Mouse (Mus musculus) hindbrain, postnatal 0 days (tissue): ENCODE data around the gene 1700067K01Rik. TPM values are rescaled to one million over a fixed set of nuclear protein-coding genes. Genes with fewer than 3 reads are reported as not detected.
A peak's percentile ranks its signal among the peaks of the same experiment; 100 is the strongest.

Experiments
- ATAC-seq: fragments of 200-750 bp; cut with Nextera tagmentation; 2 replicates; pipeline ENCODE4 v1.8.0; 2017; ENCODE audit warnings: mild to moderate bottlenecking, moderate TSS enrichment, moderate library complexity
- DNase-seq: peaks from one replicate; pipeline ENCODE4 v3.0.0-alpha.2; 2015; ENCODE audit warnings: low spot score
- H3K27ac ChIP-seq: fragments of 300-500 bp; sonication (generic); 2 replicates; pipeline ENCODE4 v1.5.1; 2014; ENCODE audit warnings: mild to moderate bottlenecking
- H3K27me3 ChIP-seq: fragments of 300-500 bp; sonication (generic); 2 replicates; pipeline ENCODE4 v1.6.1; 2014; ENCODE audit warnings: low read length, mixed read lengths; ENCODE audit not compliant: insufficient read depth
- H3K36me3 ChIP-seq: fragments of 300-500 bp; sonication (generic); 2 replicates; pipeline ENCODE4 v1.6.1; 2014; ENCODE audit warnings: low read length, mixed read lengths; ENCODE audit not compliant: insufficient read depth
- H3K4me1 ChIP-seq: fragments of 300-500 bp; sonication (generic); 2 replicates; pipeline ENCODE4 v1.6.1; 2014; ENCODE audit warnings: antibody characterized with exemption, low read length, mixed read lengths; ENCODE audit not compliant: insufficient read depth
- H3K4me2 ChIP-seq: fragments of 300-500 bp; sonication (generic); 2 replicates; pipeline ENCODE4 v1.6.1; 2014; ENCODE audit warnings: low read depth, mild to moderate bottlenecking, low read length, moderate library complexity, mixed read lengths
- H3K4me3 ChIP-seq: fragments of 300-500 bp; sonication (generic); 2 replicates; pipeline ENCODE4 v1.5.1; 2014; ENCODE audit warnings: low read length
- H3K9ac ChIP-seq: fragments of 300-500 bp; sonication (generic); replicated peaks from 2 replicates; pipeline ENCODE4 v1.6.1; 2014; ENCODE audit warnings: mild to moderate bottlenecking, low read length, moderate library complexity, mixed read lengths
- H3K9me3 ChIP-seq: fragments of 300-500 bp; sonication (generic); 2 replicates; pipeline ENCODE4 v1.6.1; 2016; ENCODE audit warnings: low read length, mixed read lengths
- CTCF ChIP-seq: IDR thresholded peaks from 2 replicates; pipeline ENCODE4 v1.5.1; 2016; ENCODE audit warnings: antibody characterized with exemption, control low read depth, low read depth
- WGBS: fragments of 180-500 bp; shearing (Covaris S2); extraction: QIAGEN DNeasy Blood & Tissue Kit; methylation state at CpG from one replicate; pipeline ENCODE4 v1.1.7; 2014; 5-methylcytosine and 5-hydroxymethylcytosine counted together
- polyA plus RNA-seq: library from polyadenylated mRNA; unstranded; fragments of >200 nt; fragmentation: Nextera tagmentation; extraction: Ambion mirVana; gene quantifications from 2 replicates; pipeline ENCODE4 v1.2.1, GENCODE M21; 2015
- total RNA-seq: library from RNA; depleted of rRNA; stranded (reverse); fragments of >200 nt; gene quantifications from 2 replicates; pipeline ENCODE4 v1.2.3, GENCODE M21; 2014; rRNA removed

Gene 1700067K01Rik
- total RNA-seq (not detected in 2 replicates), polyA plus RNA-seq (0.49 and 0.51 TPM in 2 replicates)

- 31% methylated on average over 60 of the region's 61 CpGs for WGBS
- Histone ChIP-seq H3K4me1 (0 out of 2 replicates have a peak, but pooled peaks cover 7% of the 10 kb centered on the region), H3K4me2 (no peak within 1 kb of the TSS), H3K36me3 (peaks cover 4% of the 10 kb centered on the region; the same call in 1 of the 2 replicates), H3K4me3 (no peak within 1 kb of the TSS), H3K27me3 (no peaks in the 10 kb centered on the region), H3K27ac (no peak within 1 kb of the TSS), H3K9ac (peak within 1 kb of the TSS; percentile 17; the same call in 1 of the 2 replicates), H3K9me3 (no peaks in the 10 kb centered on the region)
- no peak for TF ChIP-seq CTCF
- no peak for ATAC-seq
- DNase-seq: no peak
These were observed at the start of gene 1700067K01Rik for GRCm38 (mm10) chr8:84001281-84002000. Gene 1700067K01Rik, plus strand, starts transcription at chr8:84001502.

GRCm38 (mm10) chr8:83954749-83955105, 46.6 kb upstream of the 1700067K01Rik start:
- H3K27ac ChIP-seq: peak overlapping the region; percentile 78
- H3K4me3 ChIP-seq: peak overlapping the region; percentile 56
- no peak for ATAC-seq
- H3K36me3 ChIP-seq: no peaks in the 10 kb centered on the region
- no peaks in the 10 kb centered on the region for H3K27me3 ChIP-seq
- DNase-seq: no peak
- TF ChIP-seq CTCF: no peak
- no peaks in the 10 kb centered on the region for H3K9me3 ChIP-seq
- H3K4me1 ChIP-seq: no peaks in the 10 kb centered on the region
- WGBS: 2% methylated on average over 14 of the region's 14 CpGs
- H3K9ac ChIP-seq: peak overlapping the region; percentile 50
- peak overlapping the region; percentile 59 for H3K4me2 ChIP-seq

DNA sequence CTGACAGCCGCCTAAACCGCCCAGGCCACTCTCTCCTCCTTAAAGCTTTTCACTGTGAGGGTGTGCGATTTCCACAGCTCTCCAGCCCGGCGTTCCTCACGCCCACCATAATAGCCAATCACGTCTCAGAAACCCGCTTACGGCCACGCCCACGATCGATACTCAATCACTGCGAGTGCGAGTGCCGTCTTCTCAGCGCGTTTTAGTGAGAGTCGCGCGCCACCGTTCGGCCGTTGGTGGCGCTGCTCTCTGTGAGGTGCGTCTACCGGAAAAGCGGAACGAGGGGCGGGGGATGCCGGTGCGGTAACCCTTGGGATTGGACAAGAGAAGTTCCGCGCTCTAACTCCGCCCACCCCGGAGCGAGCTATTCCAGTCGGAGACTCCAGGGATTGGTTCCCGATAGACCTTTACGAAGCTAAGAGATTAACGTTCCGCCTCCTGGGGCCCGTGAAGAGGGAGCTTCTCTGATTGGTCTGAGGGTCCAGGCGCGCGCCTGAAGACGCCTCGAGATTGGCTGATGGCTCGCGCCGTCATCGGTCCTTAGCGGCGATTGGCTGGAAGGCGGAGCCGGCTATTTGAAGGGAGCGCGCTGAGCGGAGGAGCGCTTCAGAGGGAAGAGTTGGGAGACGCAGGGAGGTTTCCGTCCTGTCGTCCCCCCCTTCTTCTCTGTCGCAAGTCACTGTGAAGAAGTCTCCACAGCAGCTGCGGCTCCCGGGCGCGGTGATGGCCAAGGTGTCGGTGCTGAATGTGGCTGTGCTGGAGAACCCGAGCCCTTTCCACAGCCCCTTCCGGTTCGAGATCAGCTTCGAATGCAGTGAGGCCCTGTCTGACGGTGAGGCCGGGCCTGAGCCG, 46.0 kb upstream of the 1700067K01Rik start, which contains the start of the genes Gm10644 and Asf1b:
Gene Gm10644 (minus strand): TSS at position 100 of the 852 bp plus-strand sequence.
Gene Asf1b (plus strand): TSS at position 402 of the 852 bp plus-strand sequence.
- peak within 1 kb of the TSS; percentile 56 for H3K4me3 ChIP-seq
- no peaks in the 10 kb centered on the region for H3K9me3 ChIP-seq
- H3K4me1 ChIP-seq: no peaks in the 10 kb centered on the region
- DNase-seq: peak; percentile 100
- peak within 1 kb of the TSS; percentile 50 for H3K9ac ChIP-seq
- no peaks in the 10 kb centered on the region for H3K27me3 ChIP-seq
- peak; percentile 91 for TF ChIP-seq CTCF
- peak; percentile 99 for ATAC-seq
- peak within 1 kb of the TSS; percentile 78 for H3K27ac ChIP-seq
- peak within 1 kb of the TSS; percentile 96 for H3K4me2 ChIP-seq
- under 1% methylated on average over 70 of the region's 75 CpGs for WGBS
- H3K36me3 ChIP-seq: no peaks in the 10 kb centered on the region

GRCm38 (mm10) chr8:83955958-83956218, 45.4 kb upstream of the 1700067K01Rik start:
- no peaks in the 10 kb centered on the region for H3K4me1 ChIP-seq
- peak overlapping the region; percentile 56 for H3K4me3 ChIP-seq
- no peaks in the 10 kb centered on the region for H3K36me3 ChIP-seq
- H3K9ac ChIP-seq: 0 out of 2 replicates have a peak overlapping the region, but pooled peaks have one; percentile 37
- TF ChIP-seq CTCF: no peak
- DNase-seq: no peak
- WGBS: under 1% methylated on average over 13 of the region's 15 CpGs
- ATAC-seq: no peak
- no peaks in the 10 kb centered on the region for H3K9me3 ChIP-seq
- no peaks in the 10 kb centered on the region for H3K27me3 ChIP-seq
- no peak overlapping the region for H3K27ac ChIP-seq
- H3K4me2 ChIP-seq: peak overlapping the region; percentile 96

GRCm38 (mm10) chr8:83956789-83957188, 44.5 kb upstream of the 1700067K01Rik start:
- H3K4me1 ChIP-seq: no peaks in the 10 kb centered on the region
- H3K27ac ChIP-seq: no peak overlapping the region
- H3K27me3 ChIP-seq: no peaks in the 10 kb centered on the region
- TF ChIP-seq CTCF: peak; percentile 41
- WGBS: 21% methylated on average over 1 of the region's 1 CpGs
- no peaks in the 10 kb centered on the region for H3K9me3 ChIP-seq
- H3K4me3 ChIP-seq: no peak overlapping the region; the same call in 1 of the 2 replicates
- peak overlapping the region; percentile 96 for H3K4me2 ChIP-seq
- ATAC-seq: no peak
- no peaks in the 10 kb centered on the region for H3K36me3 ChIP-seq
- no peak overlapping the region for H3K9ac ChIP-seq
- DNase-seq: peak; percentile 35

GRCm38 (mm10) chr8:83964015-83964765, 37.1 kb upstream of the 1700067K01Rik start:
- 90% methylated on average over 5 of the region's 5 CpGs for WGBS
- Histone ChIP-seq H3K4me2 (no peak overlapping the region), H3K4me3 (no peak overlapping the region), H3K27ac (no peak overlapping the region), H3K9me3 (no peaks in the 10 kb centered on the region), H3K36me3 (0 out of 2 replicates have a peak, but pooled peaks cover 2% of the 10 kb centered on the region), H3K9ac (no peak overlapping the region), H3K27me3 (no peaks in the 10 kb centered on the region), H3K4me1 (no peaks in the 10 kb centered on the region)
- DNase-seq (no peak), ATAC-seq (no peak)
- TF ChIP-seq CTCF: no peak
